Mouse (Mus musculus) hindlimb bud, embryonic 11.5 days (tissue): ENCODE results near the gene Fam234b.

Experiments used
- DNase-seq: peaks from one replicate; pipeline ENCODE4 v3.0.0-alpha.2; 2012; ENCODE audit warnings: low read depth, low spot score; ENCODE audit errors: extremely low spot score

Fam234b gene

GRCm38 (mm10) chr6:135264136-135264535, 66.4 kb downstream of the Fam234b start:
- DNase-seq: no peak

GRCm38 (mm10) chr6:135266056-135266455, 68.3 kb downstream of the Fam234b start:
- DNase-seq: no peak

GRCm38 (mm10) chr6:135267221-135267620, 69.4 kb downstream of the Fam234b start:
- DNase-seq: no peak

GRCm38 (mm10) chr6:135268392-135268791, 70.6 kb downstream of the Fam234b start:
- no peak for DNase-seq

GRCm38 (mm10) chr6:135269626-135270025, 71.8 kb downstream of the Fam234b start:
- no peak for DNase-seq

- no peak for DNase-seq
Measured at GRCm38 (mm10) chr6:135271761-135272160, 74.0 kb downstream of the Fam234b start.

- DNase-seq: no peak
Measured at GRCm38 (mm10) chr6:135273066-135273465, 75.3 kb downstream of the Fam234b start.

GRCm38 (mm10) chr6:135275231-135275630, 77.5 kb downstream of the Fam234b start:
- no peak for DNase-seq

- DNase-seq: no peak
Measured at GRCm38 (mm10) chr6:135276474-135277295, 78.9 kb downstream of the Fam234b start.

- DNase-seq: no peak
Measured at GRCm38 (mm10) chr6:135278302-135278701, 80.5 kb downstream of the Fam234b start.

- no peak for DNase-seq
Measured at GRCm38 (mm10) chr6:135279286-135279685, 81.5 kb downstream of the Fam234b start.

GRCm38 (mm10) chr6:135279856-135280255, 82.1 kb downstream of the Fam234b start:
- DNase-seq: no peak

- no peak for DNase-seq
Measured at GRCm38 (mm10) chr6:135292391-135292790, 94.6 kb downstream of the Fam234b start.

- DNase-seq: no peak
Measured at GRCm38 (mm10) chr6:135294150-135294549, 96.4 kb downstream of the Fam234b start.
